Mouse (Mus musculus) spleen, adult 12 weeks (tissue): ENCODE data around the gene Tacr3.

Source experiments
- DNase-seq: peaks from one replicate; pipeline ENCODE4 v3.0.0; 2022; ENCODE audit warnings: low spot score

Tacr3 gene

GRCm38 (mm10) chr3:134828875-134829530 lies at the start of gene Tacr3:
Gene Tacr3, plus strand, starts transcription at chr3:134829007.
- DNase-seq: no peak

- DNase-seq: no peak
These were observed 324 bp upstream of the Tacr3 start for GRCm38 (mm10) chr3:134828492-134828874.

GRCm38 (mm10) chr3:134829531-134829921 lies 719 bp downstream of the Tacr3 start:
- DNase-seq: no peak

DNA sequence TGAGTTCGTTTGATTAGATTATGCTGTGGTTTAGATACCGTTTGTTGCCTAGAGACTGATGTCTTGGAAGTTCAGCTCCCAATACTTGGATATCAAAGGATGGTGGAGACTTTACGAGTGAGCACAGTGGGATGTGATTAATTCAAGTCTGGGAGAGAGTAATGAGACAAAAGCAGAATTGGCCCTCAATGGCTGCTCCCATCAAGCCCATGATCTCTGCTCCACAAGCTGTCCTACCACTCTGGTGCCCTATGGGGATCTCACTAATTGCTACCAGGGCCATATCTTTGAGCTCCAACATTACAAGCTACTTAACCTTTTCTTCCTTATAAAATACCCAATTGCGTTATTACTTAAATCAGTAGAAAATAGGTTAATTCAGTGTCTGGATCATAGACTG lies 22.5 kb downstream of the Tacr3 start:
- DNase-seq: no peak

- no peak for DNase-seq
These were observed 48.9 kb downstream of the Tacr3 start for GRCm38 (mm10) chr3:134877701-134878100.

DNA sequence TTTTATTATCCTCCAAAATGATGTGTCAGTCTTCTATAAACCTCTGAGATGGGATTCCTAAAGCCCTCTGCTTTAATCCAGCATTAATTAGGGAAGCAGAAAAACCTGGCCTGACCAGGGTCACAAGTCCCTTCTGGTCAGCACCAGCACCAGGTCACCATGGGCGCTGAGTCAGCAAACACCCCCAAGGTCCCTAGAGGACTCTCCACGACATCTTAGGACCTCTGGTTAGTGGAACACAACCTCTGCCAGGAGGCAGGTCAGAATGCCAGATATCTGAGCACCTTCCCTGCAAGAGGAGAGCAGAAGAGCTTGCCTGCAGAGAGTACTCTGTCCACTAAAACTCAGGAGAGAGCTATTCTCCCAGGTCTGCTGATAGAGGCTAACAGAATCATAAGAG lies 67.0 kb downstream of the Tacr3 start:
- DNase-seq: no peak

GRCm38 (mm10) chr3:134908890-134909289 lies 80.1 kb downstream of the Tacr3 start:
- DNase-seq: no peak

DNA sequence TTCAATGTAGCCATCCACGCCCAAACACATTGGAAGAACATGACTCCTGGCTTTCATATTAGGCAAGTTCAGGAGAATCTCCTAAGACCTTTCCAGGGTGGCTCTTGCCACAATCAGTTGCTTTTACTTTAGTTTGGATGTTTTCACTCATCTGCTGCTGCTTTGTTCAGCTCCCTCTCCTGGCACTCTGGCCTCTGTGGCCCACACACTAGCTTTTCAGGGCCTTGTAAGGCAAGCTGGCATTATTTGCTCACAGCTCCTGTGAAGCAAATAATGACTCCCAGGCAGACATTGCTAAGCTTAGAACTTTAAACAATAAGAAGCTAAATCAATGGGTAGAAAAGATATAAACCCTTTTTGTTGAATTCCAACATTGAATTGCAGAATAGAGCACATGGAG lies 105.9 kb downstream of the Tacr3 start:
- DNase-seq: no peak

GRCm38 (mm10) chr3:134935461-134935860 lies 106.7 kb downstream of the Tacr3 start:
- no peak for DNase-seq

DNA sequence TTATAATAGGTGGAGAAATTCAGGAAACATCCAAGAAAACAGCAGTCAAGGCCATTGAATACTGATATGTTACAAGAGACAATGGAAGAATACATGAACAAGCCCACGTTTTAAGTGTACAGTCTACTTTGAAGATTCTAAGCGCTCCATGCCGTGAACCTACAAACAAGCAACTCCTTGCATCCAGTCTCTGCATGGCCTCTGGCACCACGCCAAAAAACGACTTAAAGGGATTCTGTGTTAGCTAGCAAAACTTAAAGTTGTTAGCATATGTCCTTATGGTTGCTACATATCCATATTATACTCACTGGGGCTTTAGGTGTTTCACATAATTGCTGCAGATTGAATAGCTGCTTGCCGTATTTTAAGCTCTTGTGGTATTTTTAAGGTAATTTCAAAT lies 134.7 kb downstream of the Tacr3 start:
- DNase-seq: no peak

DNA sequence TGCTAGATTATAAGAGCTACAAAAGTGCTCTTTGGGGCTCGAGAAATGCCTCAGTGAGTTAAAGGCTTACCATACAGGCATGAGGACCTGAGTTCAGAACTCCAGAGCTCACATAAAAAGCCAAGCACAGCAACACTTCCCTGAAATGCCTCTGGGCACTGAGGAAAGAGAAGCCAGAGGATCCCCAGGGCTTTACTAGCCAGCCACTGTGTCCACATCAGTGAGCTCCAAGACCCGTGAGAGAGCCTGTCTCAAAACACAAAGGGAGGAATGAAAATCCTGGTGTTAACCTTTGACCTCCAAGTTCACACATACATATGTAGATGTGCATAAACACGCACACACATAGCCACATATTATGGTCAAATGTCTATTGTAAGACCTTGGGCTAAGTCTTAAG lies 150.1 kb downstream of the Tacr3 start:
- DNase-seq: no peak

GRCm38 (mm10) chr3:134980140-134980539 lies 151.3 kb downstream of the Tacr3 start:
- DNase-seq: no peak
